Mouse (Mus musculus): ENCODE measurements around the gene Trem1.

Gene Trem1

GRCm38 (mm10) chr17:48268276-48268675, 35.7 kb downstream of the Trem1 start:
- DNase-seq (ENCODE audit: low spot score in 2 of 2): no peak

- no peak for DNase-seq (ENCODE audit: low spot score in 2 of 2)
These were observed 37.3 kb downstream of the Trem1 start for GRCm38 (mm10) chr17:48269833-48270232.

- DNase-seq (ENCODE audit: low spot score in 2 of 2): no peak
These were observed 39.6 kb downstream of the Trem1 start for GRCm38 (mm10) chr17:48272158-48272557.

GRCm38 (mm10) chr17:48272598-48272997, 40.0 kb downstream of the Trem1 start:
- DNase-seq (ENCODE audit: low spot score in 2 of 2): no peak

GRCm38 (mm10) chr17:48274098-48274497, 41.5 kb downstream of the Trem1 start:
- no peak for DNase-seq (ENCODE audit: low spot score in 2 of 2)

- peak; percentile 59 to 69 for DNase-seq (ENCODE audit: low spot score in 2 of 2)
These were observed 42.3 kb downstream of the Trem1 start for GRCm38 (mm10) chr17:48274885-48275284.

GRCm38 (mm10) chr17:48275736-48276135, 43.2 kb downstream of the Trem1 start:
- DNase-seq (ENCODE audit: low spot score in 2 of 2): no peak

- no peak for DNase-seq (ENCODE audit: low spot score in 2 of 2)
These were observed 45.8 kb downstream of the Trem1 start for GRCm38 (mm10) chr17:48278381-48278780.

- no peak for DNase-seq (ENCODE audit: low spot score in 2 of 2)
These were observed 46.4 kb downstream of the Trem1 start for GRCm38 (mm10) chr17:48279002-48279401.

- DNase-seq (ENCODE audit: low spot score in 2 of 2): no peak
These were observed 48.6 kb downstream of the Trem1 start for GRCm38 (mm10) chr17:48280943-48281738.

GRCm38 (mm10) chr17:48281739-48282085, 49.1 kb downstream of the Trem1 start:
- DNase-seq (ENCODE audit: low spot score in 2 of 2): no peak

- DNase-seq (ENCODE audit: low spot score in 2 of 2): no peak
These were observed 54.2 kb downstream of the Trem1 start for GRCm38 (mm10) chr17:48286765-48287164.

GRCm38 (mm10) chr17:48287276-48287675, 54.7 kb downstream of the Trem1 start:
- no peak for DNase-seq (ENCODE audit: low spot score in 2 of 2)

- DNase-seq (ENCODE audit: low spot score in 2 of 2): no peak
These were observed 61.1 kb downstream of the Trem1 start for GRCm38 (mm10) chr17:48293500-48294194.

Measured in urinary bladder, postnatal 36 days (tissue).